Mouse (Mus musculus): Measurements from ENCODE around the gene Brap. TPM values are rescaled to one million over a fixed set of nuclear protein-coding genes. Genes with fewer than 3 reads are reported as not detected.
A peak's percentile ranks its signal among the peaks of the same experiment; 100 is the strongest.

Brap gene
- polyA plus RNA-seq, 1 experiment from 2014 or later = 41.9 TPM

GRCm38 (mm10) chr5:121711174-121711927 is 51.0 kb downstream of the Brap start, which contains the start of gene Atxn2:
Gene Atxn2, plus strand, starts transcription at chr5:121711337.
- Histone ChIP-seq H3K9me3 (no peaks in the 10 kb centered on the region), H3K4me3 (peak within 1 kb of the TSS; percentile 100), H3K27me3 (ENCODE audit: insufficient read depth, poor library complexity, severe bottlenecking) (no peaks in the 10 kb centered on the region), H3K4me1 (replicated peaks) (peaks cover 42% of the 10 kb centered on the region), H3K27ac (peak within 1 kb of the TSS; percentile 99), H3K36me3 (peaks cover 7% of the 10 kb centered on the region; the same call in 1 of the 2 replicates)
- WGBS = 1% methylated on average over 102 of the region's 103 CpGs
- peak; percentile 88 for DNase-seq (ENCODE audit: low spot score)

GRCm38 (mm10) chr5:121711928-121712231 is 51.5 kb downstream of the Brap start:
- Histone ChIP-seq H3K4me3 (peak overlapping the region; percentile 100), H3K36me3 (peaks cover 8% of the 10 kb centered on the region; the same call in 1 of the 2 replicates), H3K27me3 (ENCODE audit: insufficient read depth, poor library complexity, severe bottlenecking) (no peaks in the 10 kb centered on the region), H3K27ac (peak overlapping the region; percentile 99), H3K4me1 (replicated peaks) (peaks cover 45% of the 10 kb centered on the region), H3K9me3 (no peaks in the 10 kb centered on the region)
- WGBS = under 1% methylated on average over 57 of the region's 57 CpGs
- no peak for DNase-seq (ENCODE audit: low spot score)

GRCm38 (mm10) chr5:121712232-121712933 is 52.0 kb downstream of the Brap start:
- Histone ChIP-seq H3K27ac (peak overlapping the region; percentile 99), H3K36me3 (peaks cover 13% of the 10 kb centered on the region), H3K4me3 (peak overlapping the region; percentile 100), H3K9me3 (no peaks in the 10 kb centered on the region), H3K4me1 (replicated peaks) (peaks cover 45% of the 10 kb centered on the region), H3K27me3 (ENCODE audit: insufficient read depth, poor library complexity, severe bottlenecking) (no peaks in the 10 kb centered on the region)
- under 1% methylated on average over 66 of the region's 66 CpGs for WGBS
- DNase-seq (ENCODE audit: low spot score) = peak; percentile 66

- Histone ChIP-seq H3K27me3 (ENCODE audit: insufficient read depth, poor library complexity, severe bottlenecking) (no peaks in the 10 kb centered on the region), H3K4me3 (peak overlapping the region; percentile 100), H3K9me3 (no peaks in the 10 kb centered on the region), H3K36me3 (peaks cover 19% of the 10 kb centered on the region), H3K4me1 (replicated peaks) (peaks cover 45% of the 10 kb centered on the region), H3K27ac (peak overlapping the region; percentile 99)
- under 1% methylated on average over 31 of the region's 32 CpGs for WGBS
- peak; percentile 70 for DNase-seq (ENCODE audit: low spot score)
Measured at GRCm38 (mm10) chr5:121712934-121713538, 52.7 kb downstream of the Brap start.

- WGBS = 77% methylated on average over 1 of the region's 1 CpGs
- peaks cover 48% of the 10 kb centered on the region for H3K4me1 ChIP-seq (replicated peaks)
- DNase-seq (ENCODE audit: low spot score) = no peak
- peak overlapping the region; percentile 100; the same call in 1 of the 2 replicates for H3K4me3 ChIP-seq
- H3K9me3 ChIP-seq = no peaks in the 10 kb centered on the region
- H3K27ac ChIP-seq = no peak overlapping the region
- H3K36me3 ChIP-seq = peaks cover 20% of the 10 kb centered on the region
- no peaks in the 10 kb centered on the region for H3K27me3 ChIP-seq (ENCODE audit: insufficient read depth, poor library complexity, severe bottlenecking)
Measured at GRCm38 (mm10) chr5:121714331-121714730, 54.0 kb downstream of the Brap start.

- H3K36me3 ChIP-seq = peaks cover 20% of the 10 kb centered on the region
- no peak for DNase-seq (ENCODE audit: low spot score)
- 88% methylated on average over 6 of the region's 6 CpGs for WGBS
- H3K27ac ChIP-seq = no peak overlapping the region
- no peak overlapping the region for H3K4me3 ChIP-seq
- peaks cover 48% of the 10 kb centered on the region for H3K4me1 ChIP-seq (replicated peaks)
- H3K27me3 ChIP-seq (ENCODE audit: insufficient read depth, poor library complexity, severe bottlenecking) = no peaks in the 10 kb centered on the region
- no peaks in the 10 kb centered on the region for H3K9me3 ChIP-seq
Measured at GRCm38 (mm10) chr5:121714928-121715327, 54.6 kb downstream of the Brap start.

GRCm38 (mm10) chr5:121718462-121718861 is 58.1 kb downstream of the Brap start:
- 87% methylated on average over 5 of the region's 5 CpGs for WGBS
- Histone ChIP-seq H3K27me3 (ENCODE audit: insufficient read depth, poor library complexity, severe bottlenecking) (no peaks in the 10 kb centered on the region), H3K9me3 (no peaks in the 10 kb centered on the region), H3K36me3 (peaks cover 20% of the 10 kb centered on the region), H3K4me3 (no peak overlapping the region), H3K27ac (no peak overlapping the region), H3K4me1 (replicated peaks) (peaks cover 32% of the 10 kb centered on the region)
- no peak for DNase-seq (ENCODE audit: low spot score)

GRCm38 (mm10) chr5:121720888-121721585 is 60.7 kb downstream of the Brap start:
- WGBS = 95% methylated on average over 5 of the region's 5 CpGs

GRCm38 (mm10) chr5:121721841-121722240 is 61.5 kb downstream of the Brap start:
- no peak for DNase-seq (ENCODE audit: low spot score)

More at GRCm38 (mm10) chr5:121720888-121721585, 60.7 kb downstream of the Brap start:
- H3K4me1 ChIP-seq (replicated peaks) = peaks cover 11% of the 10 kb centered on the region
- no peak overlapping the region for H3K4me3 ChIP-seq
- no peaks in the 10 kb centered on the region for H3K27me3 ChIP-seq (ENCODE audit: insufficient read depth, poor library complexity, severe bottlenecking)
- H3K27ac ChIP-seq = no peak overlapping the region
- H3K36me3 ChIP-seq = peaks cover 13% of the 10 kb centered on the region
- DNase-seq (ENCODE audit: low spot score) = no peak
- no peaks in the 10 kb centered on the region for H3K9me3 ChIP-seq

GRCm38 (mm10) chr5:121724678-121725077 is 64.3 kb downstream of the Brap start:
- H3K27me3 ChIP-seq (ENCODE audit: insufficient read depth, poor library complexity, severe bottlenecking) = no peaks in the 10 kb centered on the region
- H3K36me3 ChIP-seq = peaks cover 28% of the 10 kb centered on the region
- no peak for DNase-seq (ENCODE audit: low spot score)
- H3K9me3 ChIP-seq = no peaks in the 10 kb centered on the region
- no peak overlapping the region for H3K4me3 ChIP-seq
- H3K27ac ChIP-seq = no peak overlapping the region
- H3K4me1 ChIP-seq (replicated peaks) = peaks cover 3% of the 10 kb centered on the region; the same call in 1 of the 2 replicates
- 91% methylated on average over 1 of the region's 1 CpGs for WGBS

More at GRCm38 (mm10) chr5:121721841-121722240, 61.5 kb downstream of the Brap start:
- H3K36me3 ChIP-seq = peaks cover 16% of the 10 kb centered on the region
- H3K9me3 ChIP-seq = no peaks in the 10 kb centered on the region
- no peak overlapping the region for H3K27ac ChIP-seq
- H3K4me3 ChIP-seq = no peak overlapping the region
- no peaks in the 10 kb centered on the region for H3K27me3 ChIP-seq (ENCODE audit: insufficient read depth, poor library complexity, severe bottlenecking)
- H3K4me1 ChIP-seq (replicated peaks) = peaks cover 5% of the 10 kb centered on the region; the same call in 1 of the 2 replicates
- 89% methylated on average over 3 of the region's 3 CpGs for whole genome bisulfite sequencing

- Histone ChIP-seq H3K36me3 (peaks cover 72% of the 10 kb centered on the region), H3K27ac (no peak overlapping the region), H3K27me3 (ENCODE audit: insufficient read depth, poor library complexity, severe bottlenecking) (no peaks in the 10 kb centered on the region), H3K4me1 (replicated peaks) (no peaks in the 10 kb centered on the region), H3K4me3 (no peak overlapping the region), H3K9me3 (0 out of 2 replicates have a peak, but pooled peaks cover 2% of the 10 kb centered on the region)
- 94% methylated on average over 2 of the region's 2 CpGs for WGBS
- DNase-seq (ENCODE audit: low spot score) = no peak
Measured at GRCm38 (mm10) chr5:121730057-121730456, 69.7 kb downstream of the Brap start.

GRCm38 (mm10) chr5:121736641-121737040 is 76.3 kb downstream of the Brap start:
- Histone ChIP-seq H3K4me1 (replicated peaks) (no peaks in the 10 kb centered on the region), H3K27me3 (ENCODE audit: insufficient read depth, poor library complexity, severe bottlenecking) (no peaks in the 10 kb centered on the region), H3K9me3 (0 out of 2 replicates have a peak, but pooled peaks cover 2% of the 10 kb centered on the region), H3K36me3 (peaks cover 66% of the 10 kb centered on the region), H3K27ac (no peak overlapping the region), H3K4me3 (no peak overlapping the region)
- WGBS = 92% methylated on average over 3 of the region's 3 CpGs
- DNase-seq (ENCODE audit: low spot score) = no peak

Data from hindbrain, embryonic 10.5 days (tissue).